Mouse (Mus musculus) natural killer cell, adult 2 months (primary cell): ENCODE measurements around the gene Spns2.
"Not testable (repeated sequence)": the region's sequence is repeated elsewhere in the genome, so short reads cannot be mapped to it uniquely, and the experiment has no call there.

Experiments used
- DNase-seq, 2 experiments: peaks; one replicate each; pipeline ENCODE4 v3.0.0; 2022; ENCODE audit warnings: low spot score in 2 of 2

The Spns2 gene

GRCm38 (mm10) chr11:72436756-72437650 lies 52.7 kb downstream of the Spns2 start:
- DNase-seq = no peak

GRCm38 (mm10) chr11:72436271-72436670 lies 53.4 kb downstream of the Spns2 start:
- no peak for DNase-seq

GRCm38 (mm10) chr11:72435694-72436045 lies 54.0 kb downstream of the Spns2 start:
- DNase-seq = no peak

- no peak for DNase-seq
Measured at GRCm38 (mm10) chr11:72434963-72435693, 54.6 kb downstream of the Spns2 start, which contains the start of gene Ggt6. Gene Ggt6, plus strand, starts transcription at chr11:72435526.

GRCm38 (mm10) chr11:72430311-72431068 lies 59.2 kb downstream of the Spns2 start:
- DNase-seq = not testable (repeated sequence)

- DNase-seq = peak; percentile 77 to 83
Measured at GRCm38 (mm10) chr11:72429288-72429690, 60.4 kb downstream of the Spns2 start.

- peak; percentile 70 to 85 for DNase-seq
Measured at GRCm38 (mm10) chr11:72428694-72429093, 61.0 kb downstream of the Spns2 start.

GRCm38 (mm10) chr11:72426884-72427283 lies 62.8 kb downstream of the Spns2 start:
- no peak for DNase-seq

- DNase-seq = no peak
Measured at GRCm38 (mm10) chr11:72425201-72425600, 64.5 kb downstream of the Spns2 start.

- DNase-seq = no peak
Measured at GRCm38 (mm10) chr11:72423686-72424085, 66.0 kb downstream of the Spns2 start.

GRCm38 (mm10) chr11:72421518-72422278 lies 68.0 kb downstream of the Spns2 start:
- DNase-seq = no peak

- DNase-seq = no peak
Measured at GRCm38 (mm10) chr11:72420460-72421122, 69.1 kb downstream of the Spns2 start.

- no peak for DNase-seq
Measured at GRCm38 (mm10) chr11:72419006-72419405, 70.7 kb downstream of the Spns2 start.

- DNase-seq = no peak
Measured at GRCm38 (mm10) chr11:72418227-72418626, 71.5 kb downstream of the Spns2 start.

GRCm38 (mm10) chr11:72417376-72417775 lies 72.3 kb downstream of the Spns2 start:
- no peak for DNase-seq

- DNase-seq = no peak
Measured at GRCm38 (mm10) chr11:72416666-72417065, 73.0 kb downstream of the Spns2 start.

GRCm38 (mm10) chr11:72415155-72415554 lies 74.5 kb downstream of the Spns2 start:
- no peak for DNase-seq

- no peak for DNase-seq
Measured at GRCm38 (mm10) chr11:72413601-72414190, 76.0 kb downstream of the Spns2 start.

- no peak for DNase-seq
Measured at GRCm38 (mm10) chr11:72413016-72413415, 76.7 kb downstream of the Spns2 start.

- no peak for DNase-seq
Measured at GRCm38 (mm10) chr11:72411945-72412344, 77.8 kb downstream of the Spns2 start.
